Mouse (Mus musculus): Measurements from ENCODE around the gene Kcnh2. TPM values are rescaled to one million over a fixed set of nuclear protein-coding genes. Genes with fewer than 3 reads are reported as not detected.
"Not testable (repeated sequence)": the region's sequence is repeated elsewhere in the genome, so short reads cannot be mapped to it uniquely, and the experiment has no call there.

Kcnh2 gene
- total and polyA plus RNA-seq, 3 experiments: 1.8 to 6.8 TPM; not detected in 1

DNA sequence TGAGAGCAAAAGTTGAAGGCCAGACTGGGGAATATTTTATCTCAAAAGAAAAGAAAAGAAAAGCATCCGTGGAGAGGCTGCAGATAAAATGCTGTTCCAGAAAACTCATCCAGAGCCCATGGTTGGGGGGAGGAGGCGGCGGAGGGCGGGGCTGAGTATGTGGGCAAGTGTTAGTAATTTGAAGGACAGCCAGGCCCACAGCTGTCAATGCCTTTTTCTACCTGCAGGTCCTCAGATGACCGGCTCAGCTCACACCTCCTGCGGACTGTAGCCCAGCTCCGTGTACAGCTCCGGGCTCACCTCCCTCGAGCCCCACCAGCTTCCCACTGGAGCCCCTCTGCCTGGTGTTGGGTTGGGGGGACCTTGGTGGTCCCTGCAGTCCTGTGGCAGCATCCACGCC is 48.3 kb upstream of the Kcnh2 start:
- Histone ChIP-seq H3K9me3 (replicated peaks; ENCODE audit: insufficient read depth, low read length) (no peaks in the 10 kb centered on the region), H3K9ac (ENCODE audit: control insufficient read depth, low read depth, low read length, poor library complexity, severe bottlenecking) (no peak overlapping the region), H3K36me3 (ENCODE audit: control insufficient read depth in 1 of 2, insufficient read depth in 2 of 2, low read length in 2 of 2) (peaks cover 2 to 18% of the 10 kb centered on the region in 2 experiments; a peak in 3 of 4 replicates), H3K4me3 (ENCODE audit: control insufficient read depth in 1 of 2, insufficient read depth in 1 of 2, low read depth in 2 of 2, low read length in 2 of 2) (no peak overlapping the region), H3K79me2 (ENCODE audit: control insufficient read depth, insufficient read depth, low read length, poor library complexity) (peaks cover 2% of the 10 kb centered on the region), H3K27ac (ENCODE audit: control insufficient read depth, low read depth, low read length) (no peak overlapping the region), H3K4me1 (ENCODE audit: control insufficient read depth in 1 of 2, insufficient read depth in 2 of 2, low read length in 2 of 2) (peaks cover 12 to 18% of the 10 kb centered on the region in 2 experiments), H3K27me3 (ENCODE audit: control insufficient read depth in 1 of 2, insufficient read depth in 2 of 2, low read length in 2 of 2) (no peaks in the 10 kb centered on the region)
- DNase-seq (ENCODE audit: low read depth, low spot score): no peak
- no peak for TF ChIP-seq TAL1 (IDR thresholded peaks at IDR 0.05; ENCODE audit: low read length)
- no peak for TF ChIP-seq JUND (IDR thresholded peaks at IDR 0.05; ENCODE audit: low read depth, low read length)

DNA sequence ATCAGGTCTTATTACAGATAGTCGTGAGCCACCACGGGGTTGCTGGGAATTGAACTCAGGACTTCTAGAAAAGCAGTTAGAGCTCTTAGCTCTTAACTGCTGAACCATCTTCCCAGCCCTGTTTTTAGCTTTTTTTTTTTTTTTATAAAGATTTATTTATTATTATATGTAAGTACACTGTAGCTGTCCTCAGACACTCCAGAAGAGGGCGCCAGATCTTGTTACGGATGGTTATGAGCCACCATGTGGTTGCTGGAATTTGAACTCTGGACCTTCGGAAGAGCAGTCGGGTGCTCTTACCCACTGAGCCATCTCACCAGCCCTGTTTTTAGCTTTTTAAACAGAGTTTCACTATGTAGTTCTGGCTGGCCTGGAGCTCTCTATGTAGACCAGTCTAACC is 44.9 kb upstream of the Kcnh2 start:
- DNase-seq (ENCODE audit: low read depth, low spot score); H3K27me3 ChIP-seq (ENCODE audit: control insufficient read depth in 1 of 2, insufficient read depth in 2 of 2, low read length in 2 of 2); H3K79me2 ChIP-seq (ENCODE audit: control insufficient read depth, insufficient read depth, low read length, poor library complexity); H3K27ac ChIP-seq (ENCODE audit: control insufficient read depth, low read depth, low read length); H3K9me3 ChIP-seq (replicated peaks; ENCODE audit: insufficient read depth, low read length); H3K9ac ChIP-seq (ENCODE audit: control insufficient read depth, low read depth, low read length, poor library complexity, severe bottlenecking); H3K4me3 ChIP-seq (ENCODE audit: control insufficient read depth in 1 of 2, insufficient read depth in 1 of 2, low read depth in 2 of 2, low read length in 2 of 2): not testable (repeated sequence)
- Histone ChIP-seq H3K36me3 (ENCODE audit: control insufficient read depth in 1 of 2, insufficient read depth in 2 of 2, low read length in 2 of 2) (peaks cover 2 to 15% of the 10 kb centered on the region in 2 experiments; a peak in 3 of 4 replicates), H3K4me1 (ENCODE audit: control insufficient read depth in 1 of 2, insufficient read depth in 2 of 2, low read length in 2 of 2) (peaks cover 10 to 14% of the 10 kb centered on the region in 2 experiments)
- TF ChIP-seq CTCF (IDR thresholded peaks at IDR 0.05 in 2 of 3, conservative IDR thresholded peaks at IDR 0.05 in 1 of 3; ENCODE audit: control insufficient read depth in 1 of 3, insufficient read depth in 1 of 3, low read depth in 2 of 3, low read length in 3 of 3, poor library complexity in 1 of 3, severe bottlenecking in 1 of 3) (peak in 2 of 3 experiments; percentile 18 to 22; a peak in 2 of 6 replicates), ZNF384 (IDR thresholded peaks at IDR 0.05; ENCODE audit: low read depth, low read length) (peak; percentile 72), TBP (IDR thresholded peaks at IDR 0.05; ENCODE audit: low read depth, low read length) (peak; percentile 26; the same call in 1 of the 2 replicates)

DNA sequence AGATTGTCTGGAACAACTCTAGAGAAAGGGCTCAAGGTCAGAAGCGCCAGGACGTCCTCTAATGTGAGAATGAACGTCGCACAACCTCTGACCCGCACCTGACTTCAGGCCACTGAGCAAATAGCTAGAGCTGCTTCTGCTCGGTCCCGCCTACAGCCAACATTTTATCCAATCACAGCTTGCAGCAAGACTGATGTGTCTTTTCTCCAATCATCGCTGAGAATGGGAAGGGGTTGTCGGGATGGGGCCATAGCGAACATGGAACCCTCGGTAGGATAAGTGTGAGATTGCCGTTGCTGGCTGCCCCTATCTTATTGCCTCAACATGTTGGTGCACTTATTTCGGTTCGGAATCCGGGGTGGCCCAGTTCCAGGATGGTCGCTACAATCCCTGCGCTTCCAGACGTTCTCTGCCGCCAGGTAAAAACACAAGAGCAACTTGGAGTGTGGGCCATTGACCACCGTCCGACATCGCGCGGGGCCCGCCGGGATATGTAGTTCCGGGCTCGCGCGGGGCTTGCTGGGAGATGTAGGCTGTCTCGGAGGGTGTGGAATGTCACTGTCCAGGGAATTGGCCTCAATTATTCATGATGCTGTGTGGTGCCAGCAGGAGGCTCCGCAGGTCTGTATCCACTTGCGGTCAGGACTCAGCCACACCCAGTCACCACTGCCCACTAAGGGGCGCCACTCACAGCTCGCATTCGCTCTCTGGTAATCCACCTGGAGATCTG is 42.9 kb upstream of the Kcnh2 start:
- H3K9ac ChIP-seq (ENCODE audit: control insufficient read depth, low read depth, low read length, poor library complexity, severe bottlenecking): peak overlapping the region; percentile 85
- H3K4me3 ChIP-seq (ENCODE audit: control insufficient read depth in 1 of 2, insufficient read depth in 1 of 2, low read depth in 2 of 2, low read length in 2 of 2): peak overlapping the region; percentile 83 to 91
- peak overlapping the region; percentile 90 for H3K27ac ChIP-seq (ENCODE audit: control insufficient read depth, low read depth, low read length)
- H3K79me2 ChIP-seq (ENCODE audit: control insufficient read depth, insufficient read depth, low read length, poor library complexity): peaks cover 3% of the 10 kb centered on the region
- peak; percentile 100 for DNase-seq (ENCODE audit: low read depth, low spot score)
- H3K27me3 ChIP-seq (ENCODE audit: control insufficient read depth in 1 of 2, insufficient read depth in 2 of 2, low read length in 2 of 2): no peaks in the 10 kb centered on the region
- H3K9me3 ChIP-seq (replicated peaks; ENCODE audit: insufficient read depth, low read length): no peaks in the 10 kb centered on the region
- H3K36me3 ChIP-seq (ENCODE audit: control insufficient read depth in 1 of 2, insufficient read depth in 2 of 2, low read length in 2 of 2): peaks cover 2 to 18% of the 10 kb centered on the region in 2 experiments; a peak in 3 of 4 replicates
- peaks cover 14 to 19% of the 10 kb centered on the region in 2 experiments for H3K4me1 ChIP-seq (ENCODE audit: control insufficient read depth in 1 of 2, insufficient read depth in 2 of 2, low read length in 2 of 2)
- no peak for TF ChIP-seq MYB (IDR thresholded peaks at IDR 0.05; ENCODE audit: low read depth, low read length)
- 0 out of 2 replicates have a peak, but pooled peaks have one; percentile 46 for TF ChIP-seq ZNF384 (IDR thresholded peaks at IDR 0.05; ENCODE audit: low read depth, low read length)
- TF ChIP-seq RAD21 (IDR thresholded peaks at IDR 0.05; ENCODE audit: low read depth, low read length): peak; percentile 2
- no peak for TF ChIP-seq MAFK (IDR thresholded peaks at IDR 0.05; ENCODE audit: borderline replicate concordance, low read depth, low read length)
- TF ChIP-seq USF1 (IDR thresholded peaks at IDR 0.05; ENCODE audit: low read depth, low read length): peak; percentile 80
- no peak for TF ChIP-seq RCOR1 (IDR thresholded peaks at IDR 0.05; ENCODE audit: low read depth, low read length)
- peak; percentile 62 for TF ChIP-seq MAX (IDR thresholded peaks at IDR 0.05; ENCODE audit: low read length)
- peak; percentile 37; the same call in 1 of the 2 replicates for TF ChIP-seq ELF1 (IDR thresholded peaks at IDR 0.05; ENCODE audit: low read depth, low read length)
- TF ChIP-seq NRF1 (IDR thresholded peaks at IDR 0.05; ENCODE audit: insufficient read depth, low read depth, low read length, poor library complexity, severe bottlenecking): peak; percentile 40; the same call in 1 of the 2 replicates
- TF ChIP-seq POLR2A (IDR thresholded peaks at IDR 0.05; ENCODE audit: control insufficient read depth in 1 of 2, insufficient read depth in 1 of 2, low read depth in 1 of 2, low read length in 2 of 2, poor library complexity in 1 of 2): peak; percentile 64 to 87
- 0 out of 2 replicates have a peak, but pooled peaks have one; percentile 18 for TF ChIP-seq JUND (IDR thresholded peaks at IDR 0.05; ENCODE audit: low read depth, low read length)
- no peak for TF ChIP-seq BHLHE40 (IDR thresholded peaks at IDR 0.05; ENCODE audit: borderline replicate concordance, low read depth, low read length)
- peak; percentile 44 to 63 (median 55); a peak in 5 of 6 replicates for TF ChIP-seq CTCF (IDR thresholded peaks at IDR 0.05 in 2 of 3, conservative IDR thresholded peaks at IDR 0.05 in 1 of 3; ENCODE audit: control insufficient read depth in 1 of 3, insufficient read depth in 1 of 3, low read depth in 2 of 3, low read length in 3 of 3, poor library complexity in 1 of 3, severe bottlenecking in 1 of 3)
- TF ChIP-seq CHD2 (IDR thresholded peaks at IDR 0.05; ENCODE audit: low read length): peak; percentile 85
- peak; percentile 24; the same call in 1 of the 2 replicates for TF ChIP-seq MXI1 (IDR thresholded peaks at IDR 0.05; ENCODE audit: low read depth, low read length)
- peak; percentile 35 for TF ChIP-seq SMC3 (IDR thresholded peaks at IDR 0.05; ENCODE audit: low read depth, low read length)
- no peak for TF ChIP-seq GABPA (IDR thresholded peaks at IDR 0.05; ENCODE audit: low read depth, low read length)
- no peak; a peak in 1 of 4 replicates for TF ChIP-seq EP300 (IDR thresholded peaks at IDR 0.05; ENCODE audit: low read depth in 1 of 2, low read length in 2 of 2)
- no peak for TF ChIP-seq ZKSCAN1 (IDR thresholded peaks at IDR 0.05; ENCODE audit: low read depth, low read length)
- peak; percentile 90 for TF ChIP-seq MAZ (IDR thresholded peaks at IDR 0.05; ENCODE audit: low read depth, low read length)
- no peak for TF ChIP-seq MYC (IDR thresholded peaks at IDR 0.05; ENCODE audit: low read depth, low read length)
